Comparison of ENCODE assay signal across 10 mouse cellular contexts in the genomic region with DNA sequence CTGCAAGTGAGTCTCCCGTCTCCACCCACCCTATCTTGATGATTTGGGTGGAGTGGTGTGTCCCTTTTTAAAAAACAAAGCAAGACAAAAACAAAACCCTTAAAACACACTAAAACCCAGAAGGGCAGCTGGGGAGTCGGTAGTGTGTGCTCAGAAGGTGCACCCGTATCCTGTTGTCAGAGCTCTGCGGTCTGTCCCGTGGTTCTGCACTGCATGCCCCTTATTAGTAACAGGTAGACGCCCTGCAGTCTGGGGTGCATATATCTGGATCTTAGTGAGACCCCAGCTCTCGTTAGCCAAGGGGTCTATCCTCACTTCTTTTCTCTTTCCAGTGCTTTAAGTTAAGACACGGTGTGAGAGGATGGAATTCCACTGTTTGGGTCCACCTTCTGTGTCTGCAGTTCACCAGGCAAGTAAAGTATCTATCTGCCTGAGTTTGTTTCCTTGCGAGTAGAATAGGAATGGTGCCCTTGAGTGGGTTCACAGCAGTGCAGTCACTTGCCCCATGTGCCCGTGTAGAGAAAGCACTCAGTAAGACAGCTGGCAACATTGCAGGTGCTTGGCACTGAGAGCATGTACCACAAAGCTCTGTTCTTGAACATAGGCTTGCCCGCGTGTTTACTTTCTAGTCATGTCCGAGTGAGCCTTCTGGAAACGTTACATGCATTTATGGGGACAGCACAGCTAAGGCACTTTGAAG.
A peak's percentile ranks its signal among the peaks of the same experiment; 100 is the strongest.
DNase-seq lines count a peak whose midpoint lies in the region; ATAC-seq and TF ChIP-seq lines count a peak whose summit lies in the region.
"Had no signal": no experiment of that assay in that cellular context is flagged by ENCODE, and none has a peak within 500 bp of the region (broad histone marks: within the 10 kb centered on the region; RNA-seq: fewer than 3 reads in every experiment).

No protein-coding gene starts in this region.

- no peak for ATAC-seq in cerebellum, adult (ENCODE audit: insufficient number of reproducible peaks, low FRiP score, low TSS enrichment)
- peak; percentile 24; the same call in 1 of the 2 replicates for ATAC-seq in common myeloid progenitor, adult 5-6 weeks (replicated peaks; ENCODE audit: low read depth, poor library complexity, severe bottlenecking)
- peak; percentile 38 for ATAC-seq in megakaryocyte-erythroid progenitor cell, adult 5-6 weeks (replicated peaks; ENCODE audit: low FRiP score, low TSS enrichment, poor library complexity, severe bottlenecking)

- H3K4me3 ChIP-seq in cerebellum, adult 2 months (replicated peaks; ENCODE audit: insufficient read depth, low read depth, low read length) = no peak overlapping the region
- H3K4me3 ChIP-seq: hindbrain, embryonic 13.5 days; limb, embryonic 10.5 days had no signal

- TF ChIP-seq POLR2A in cerebellum, adult 2 months (IDR thresholded peaks at IDR 0.05; ENCODE audit: borderline replicate concordance, insufficient read depth, low read length) = no peak

- intact Hi-C loops in left cerebral cortex, postnatal 14 days (cut with DNase I) = no loop called here
- intact Hi-C loops in left cerebral cortex, postnatal 25 days (cut with DNase I) = no loop called here

- no peak overlapping the region for H3K27ac ChIP-seq in cerebellum, adult 2 months (ENCODE audit: insufficient read depth, low read length)
- H3K27ac ChIP-seq: limb, embryonic 10.5 days had no signal

- WGBS in cerebellum, adult 2 months = 64% methylated on average over 14 of the region's 14 CpGs

- no peaks in the 10 kb centered on the region for H3K27me3 ChIP-seq in cerebellum, adult 2 months (ENCODE audit: control insufficient read depth, insufficient read depth, low read length)
- H3K27me3 ChIP-seq: hindbrain, embryonic 13.5 days had no signal

- H3K4me1 ChIP-seq in cerebellum, adult 2 months (ENCODE audit: control insufficient read depth, insufficient read depth, low read length) = peaks cover 21% of the 10 kb centered on the region

- no peak for TF ChIP-seq CTCF in cerebellum, adult 2 months (IDR thresholded peaks at IDR 0.05; ENCODE audit: borderline replicate concordance, insufficient read depth, low read depth, low read length)

- DNase-seq in cerebellum, adult 2 months = peak; percentile 45 to 58
- DNase-seq in left cerebral cortex, postnatal 14 days (ENCODE audit: low spot score in 2 of 2) = peak; percentile 19 to 36
- no peak for DNase-seq in left cerebral cortex, postnatal 25 days (ENCODE audit: low spot score in 2 of 2)
- no peak for DNase-seq in urinary bladder, postnatal 36 days (ENCODE audit: low spot score in 2 of 2)
- DNase-seq in retina, postnatal 1 day = no peak

Comparison
In these comparisons a context has a peak if more than half of its experiments do, and no peak if none do; other contexts are left out.
1. DNase-seq: peak in cerebellum, adult 2 months (2 of 2) and left cerebral cortex, postnatal 14 days (2 of 2); none in left cerebral cortex, postnatal 25 days (0 of 2), urinary bladder, postnatal 36 days (0 of 2) and retina, postnatal 1 day (single experiment).